Mouse (Mus musculus) heart, embryonic 16.5 days (tissue): ENCODE results near the gene Abl1. TPM values are rescaled to one million over a fixed set of nuclear protein-coding genes. Genes with fewer than 3 reads are reported as not detected.

ENCODE experiments used
- ATAC-seq: fragments of 200-750 bp; cut with Nextera tagmentation; replicated peaks from 2 replicates; pipeline ENCODE4 v1.8.0; 2017; ENCODE audit warnings: moderate number of reproducible peaks; ENCODE audit not compliant: insufficient read depth, low FRiP score; ENCODE audit errors: extremely low read depth
- H3K27ac ChIP-seq: fragments of 300-500 bp; sonication (generic); 2 replicates; pipeline ENCODE4 v1.5.1; 2014; ENCODE audit warnings: mild to moderate bottlenecking, low read length, control low read depth, moderate library complexity
- H3K27me3 ChIP-seq: fragments of 300-500 bp; sonication (generic); 2 replicates; pipeline ENCODE4 v1.6.1; 2014; ENCODE audit warnings: low read length, mixed read lengths; ENCODE audit not compliant: control insufficient read depth, insufficient read depth
- H3K36me3 ChIP-seq: fragments of 300-500 bp; sonication (generic); 2 replicates; pipeline ENCODE4 v1.6.1; 2014; ENCODE audit not compliant: control insufficient read depth, insufficient read depth
- H3K4me1 ChIP-seq: fragments of 300-500 bp; sonication (generic); 2 replicates; pipeline ENCODE4 v1.6.1; 2014; ENCODE audit warnings: low read length, mixed read lengths; ENCODE audit not compliant: control insufficient read depth, insufficient read depth
- H3K4me2 ChIP-seq: fragments of 300-500 bp; sonication (generic); 2 replicates; pipeline ENCODE4 v1.6.1; 2014; ENCODE audit warnings: low read depth, mild to moderate bottlenecking, control low read depth, low read length
- H3K4me3 ChIP-seq: fragments of 300-500 bp; sonication (generic); 2 replicates; pipeline ENCODE4 v1.5.1; 2014; ENCODE audit warnings: mild to moderate bottlenecking, control low read depth, low read length
- H3K9ac ChIP-seq: fragments of 300-500 bp; sonication (generic); 2 replicates; pipeline ENCODE4 v1.6.1; 2014; ENCODE audit warnings: low read length, control low read depth
- H3K9me3 ChIP-seq: fragments of 300-500 bp; sonication (generic); replicated peaks from 2 replicates; pipeline ENCODE4 v1.6.1; 2016; ENCODE audit warnings: low read length; ENCODE audit not compliant: control insufficient read depth
- WGBS: fragments of 180-500 bp; shearing (Covaris S2); extraction: QIAGEN DNeasy Blood & Tissue Kit; methylation state at CpG from one replicate; pipeline ENCODE4 v1.1.7; 2014; 5-methylcytosine and 5-hydroxymethylcytosine counted together
- polyA plus RNA-seq: library from polyadenylated mRNA; unstranded; fragments of >200 nt; fragmentation: Nextera tagmentation; extraction: Ambion mirVana; gene quantifications from 2 replicates; pipeline ENCODE4 v1.2.1, GENCODE M21; 2015

Gene Abl1
- polyA plus RNA-seq, 1 experiment from 2014 or later = 24.0 TPM

DNA sequence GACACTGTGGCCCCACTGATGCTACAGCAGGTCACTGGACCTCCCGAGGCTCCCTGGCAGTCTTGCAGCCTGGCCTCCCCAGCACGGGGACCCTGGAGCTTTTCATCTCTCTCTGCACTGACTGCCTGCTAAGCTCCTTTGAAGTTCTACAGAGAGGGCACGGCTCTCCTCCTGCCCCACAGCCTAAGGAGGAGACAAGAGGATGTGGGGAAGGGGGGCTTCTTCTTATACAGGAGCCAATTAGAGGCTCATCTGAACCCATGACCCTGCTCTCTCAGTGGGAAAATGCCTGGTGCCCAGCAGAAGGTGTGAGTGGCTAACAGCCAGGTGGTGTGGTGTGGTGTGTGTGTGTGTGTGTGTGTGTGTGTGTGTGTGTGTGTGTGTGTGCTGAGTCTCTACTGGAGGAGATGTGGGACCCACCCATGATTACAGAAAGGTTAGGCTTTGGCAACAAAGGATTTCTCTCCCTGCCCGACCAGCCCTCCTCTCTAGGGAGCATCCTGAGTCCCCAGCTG is 140.2 kb downstream of the Abl1 start:
- Histone ChIP-seq H3K4me2 (no peak overlapping the region), H3K9ac (no peak overlapping the region), H3K4me3 (no peak overlapping the region), H3K27ac (no peak overlapping the region), H3K36me3 (no peaks in the 10 kb centered on the region), H3K4me1 (0 out of 2 replicates have a peak, but pooled peaks cover 4% of the 10 kb centered on the region), H3K27me3 (peaks cover 8% of the 10 kb centered on the region), H3K9me3 (no peaks in the 10 kb centered on the region)
- ATAC-seq = no peak
- 22% methylated on average over 4 of the region's 4 CpGs for WGBS

DNA sequence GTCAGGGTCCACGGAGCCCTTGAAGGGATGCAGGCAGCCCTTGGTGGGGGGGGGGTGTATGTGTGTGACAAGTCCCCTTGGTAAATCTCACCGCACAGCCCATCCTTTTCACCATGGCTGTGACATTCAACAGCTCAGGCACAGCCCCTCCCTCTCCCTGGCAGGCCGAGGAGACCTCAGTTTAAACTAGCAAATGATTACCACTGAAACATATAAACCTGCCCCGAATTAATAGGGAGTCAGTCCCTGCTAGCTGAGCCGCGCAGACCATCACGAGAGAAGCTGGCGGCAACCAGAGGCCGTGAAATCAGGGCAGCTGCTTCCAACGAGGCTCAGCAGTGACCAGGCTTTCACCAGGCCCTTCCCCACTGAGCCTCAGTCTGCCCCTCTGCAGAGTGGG is 147.9 kb downstream of the Abl1 start:
- peaks cover 16% of the 10 kb centered on the region for H3K27me3 ChIP-seq
- 68% methylated on average over 10 of the region's 10 CpGs for WGBS
- H3K27ac ChIP-seq = no peak overlapping the region
- H3K4me1 ChIP-seq = no peaks in the 10 kb centered on the region
- no peaks in the 10 kb centered on the region for H3K9me3 ChIP-seq
- no peak for ATAC-seq
- no peak overlapping the region for H3K4me3 ChIP-seq
- no peak overlapping the region for H3K9ac ChIP-seq
- H3K4me2 ChIP-seq = no peak overlapping the region
- no peaks in the 10 kb centered on the region for H3K36me3 ChIP-seq

DNA sequence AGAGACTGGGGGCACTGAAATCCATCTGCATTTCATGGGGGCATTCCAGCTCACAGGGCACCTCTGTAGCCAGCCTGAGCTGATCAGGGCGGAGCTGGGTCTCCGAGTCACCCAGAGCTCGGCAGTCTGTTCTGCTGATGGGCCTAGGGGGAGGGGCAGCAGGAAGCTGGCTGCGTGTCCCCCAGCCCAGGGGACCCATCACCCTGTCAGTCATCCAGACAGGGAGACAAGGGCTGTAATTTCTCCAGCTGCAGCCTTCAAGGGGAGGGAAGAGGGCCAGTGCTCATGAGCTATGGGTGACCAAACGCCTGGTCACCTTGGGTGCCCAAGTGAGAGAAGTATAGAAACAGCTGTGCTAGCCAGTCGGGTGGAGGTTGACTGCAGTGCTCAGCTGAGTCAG is 148.8 kb downstream of the Abl1 start:
- WGBS = 33% methylated on average over 6 of the region's 6 CpGs
- ATAC-seq = no peak
- Histone ChIP-seq H3K36me3 (no peaks in the 10 kb centered on the region), H3K4me3 (no peak overlapping the region), H3K4me2 (no peak overlapping the region), H3K4me1 (no peaks in the 10 kb centered on the region), H3K9me3 (no peaks in the 10 kb centered on the region), H3K9ac (no peak overlapping the region), H3K27me3 (peaks cover 18% of the 10 kb centered on the region), H3K27ac (no peak overlapping the region)

DNA sequence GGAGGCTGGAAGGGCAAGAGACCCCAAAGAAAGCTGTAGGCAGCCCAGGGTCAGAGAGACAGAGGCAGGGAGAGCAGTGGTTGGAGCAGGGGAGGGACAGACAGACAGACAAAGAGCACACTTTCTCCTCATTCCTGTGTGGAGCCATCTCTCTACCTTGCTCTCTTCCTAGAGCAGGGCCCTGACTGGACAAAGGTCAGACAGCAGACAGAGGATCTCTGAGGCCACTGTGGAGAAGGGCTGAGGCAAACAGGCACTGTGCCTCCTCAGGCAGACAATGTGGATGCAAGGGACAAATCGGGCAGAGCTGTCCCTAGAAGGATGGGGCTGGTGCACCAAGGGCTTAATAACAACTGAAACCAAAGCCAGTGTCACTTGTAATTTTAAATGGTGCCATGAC is 150.7 kb downstream of the Abl1 start:
- H3K4me2 ChIP-seq = no peak overlapping the region
- no peak overlapping the region for H3K4me3 ChIP-seq
- peaks cover 24% of the 10 kb centered on the region for H3K27me3 ChIP-seq
- H3K4me1 ChIP-seq = no peaks in the 10 kb centered on the region
- no peak for ATAC-seq
- no peaks in the 10 kb centered on the region for H3K9me3 ChIP-seq
- no peaks in the 10 kb centered on the region for H3K36me3 ChIP-seq
- WGBS = 75% methylated on average over 1 of the region's 1 CpGs
- H3K9ac ChIP-seq = no peak overlapping the region
- no peak overlapping the region for H3K27ac ChIP-seq

DNA sequence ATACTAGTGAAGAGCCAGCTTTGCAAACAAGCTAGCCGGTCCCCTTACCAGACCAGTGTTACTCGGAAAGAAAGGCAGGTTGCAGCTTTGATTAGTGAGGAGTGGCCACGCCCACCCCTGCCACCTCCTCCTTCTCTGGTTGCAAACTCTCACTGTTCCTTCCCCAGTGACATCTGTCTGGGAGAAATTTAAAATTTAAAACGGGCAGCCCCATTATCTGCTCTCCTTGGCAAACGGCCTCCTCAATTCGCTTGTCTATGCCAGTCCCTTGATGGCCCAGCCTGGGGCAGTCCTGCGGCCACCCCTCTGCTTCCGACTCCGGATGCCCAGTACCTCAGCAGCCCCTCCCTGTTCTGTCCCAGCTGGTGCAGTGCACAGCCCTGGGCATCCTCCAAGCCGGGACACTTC is 156.6 kb downstream of the Abl1 start:
- Histone ChIP-seq H3K36me3 (no peaks in the 10 kb centered on the region), H3K27ac (no peak overlapping the region), H3K9me3 (no peaks in the 10 kb centered on the region), H3K4me1 (peaks cover 12% of the 10 kb centered on the region), H3K4me3 (no peak overlapping the region), H3K9ac (no peak overlapping the region), H3K4me2 (no peak overlapping the region), H3K27me3 (peaks cover 54% of the 10 kb centered on the region)
- ATAC-seq = no peak
- 5% methylated on average over 10 of the region's 10 CpGs for WGBS

DNA sequence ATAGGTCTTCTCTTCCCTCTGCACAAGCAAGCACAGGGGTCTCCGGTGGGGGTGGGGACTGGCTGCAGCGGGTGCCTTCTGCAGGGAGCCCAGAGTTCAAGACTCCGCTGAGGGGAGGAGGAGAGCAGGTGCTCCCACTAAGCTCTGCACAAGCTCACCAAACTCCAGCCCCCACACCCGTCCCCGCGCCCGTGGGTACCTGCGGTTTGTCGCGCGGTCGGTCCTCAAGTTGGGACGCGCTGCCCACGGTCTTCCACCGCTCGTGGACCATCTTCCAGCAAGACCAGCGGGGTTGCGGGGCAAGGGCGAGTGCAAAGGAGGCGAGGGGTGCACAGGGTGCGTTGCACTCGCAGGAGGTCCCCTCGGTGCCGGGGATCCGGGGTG is 157.3 kb downstream of the Abl1 start:
- Histone ChIP-seq H3K9ac (peak overlapping the region; percentile 64), H3K27ac (no peak overlapping the region), H3K9me3 (no peaks in the 10 kb centered on the region), H3K36me3 (no peaks in the 10 kb centered on the region), H3K27me3 (peaks cover 46% of the 10 kb centered on the region), H3K4me3 (peak overlapping the region; percentile 66), H3K4me2 (peak overlapping the region; percentile 99), H3K4me1 (peaks cover 12% of the 10 kb centered on the region)
- WGBS = 3% methylated on average over 25 of the region's 26 CpGs
- ATAC-seq = no peak

DNA sequence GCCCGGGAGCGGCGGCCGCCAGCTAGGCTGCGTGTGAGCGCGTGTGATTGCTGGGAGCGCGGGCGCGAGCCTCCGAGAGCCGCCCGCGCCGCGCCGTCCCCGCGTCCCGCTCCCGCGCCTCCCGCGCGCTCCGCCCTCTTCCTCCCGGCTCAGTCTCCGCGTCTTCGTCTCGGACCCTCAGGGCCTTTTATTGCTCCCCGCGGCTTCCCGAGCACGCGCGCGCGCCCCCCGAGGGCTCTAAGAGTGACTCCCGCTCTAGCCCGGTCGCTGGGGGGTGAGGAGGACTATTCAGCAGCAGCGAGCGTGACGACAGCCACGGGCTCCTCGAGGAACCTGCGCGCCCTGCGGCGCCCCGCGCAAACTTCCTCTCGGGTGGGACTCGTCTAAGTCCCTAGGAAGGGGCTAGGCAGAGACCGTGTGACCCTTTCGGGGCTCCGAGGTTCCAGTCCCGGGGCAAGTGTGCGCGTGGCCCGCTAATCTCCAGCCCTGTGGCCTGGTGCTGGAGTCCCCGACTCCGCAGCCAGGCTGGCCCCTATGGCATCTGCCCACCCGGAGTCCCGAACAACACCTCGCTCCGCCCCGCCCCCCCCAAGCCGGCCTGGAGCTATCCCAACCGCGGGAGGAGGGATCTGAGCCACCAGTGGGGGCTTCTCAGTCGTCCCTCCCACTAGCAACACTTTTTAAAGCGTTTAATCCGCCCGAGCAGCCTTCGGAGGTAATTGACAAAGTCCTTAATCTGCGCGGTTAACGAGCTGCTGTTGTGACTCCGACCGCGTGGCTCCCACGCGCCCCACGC is 157.9 kb downstream of the Abl1 start, which contains the start of gene Fibcd1:
Gene Fibcd1 (minus strand): TSS at position 110 of the 796 bp plus-strand sequence.
- Histone ChIP-seq H3K4me2 (peak within 1 kb of the TSS; percentile 99), H3K27ac (no peak within 1 kb of the TSS), H3K9ac (peak within 1 kb of the TSS; percentile 64), H3K36me3 (no peaks in the 10 kb centered on the region), H3K9me3 (no peaks in the 10 kb centered on the region), H3K4me3 (peak within 1 kb of the TSS; percentile 66), H3K4me1 (peaks cover 12% of the 10 kb centered on the region), H3K27me3 (peaks cover 44% of the 10 kb centered on the region)
- WGBS = under 1% methylated on average over 88 of the region's 88 CpGs
- no peak for ATAC-seq

DNA sequence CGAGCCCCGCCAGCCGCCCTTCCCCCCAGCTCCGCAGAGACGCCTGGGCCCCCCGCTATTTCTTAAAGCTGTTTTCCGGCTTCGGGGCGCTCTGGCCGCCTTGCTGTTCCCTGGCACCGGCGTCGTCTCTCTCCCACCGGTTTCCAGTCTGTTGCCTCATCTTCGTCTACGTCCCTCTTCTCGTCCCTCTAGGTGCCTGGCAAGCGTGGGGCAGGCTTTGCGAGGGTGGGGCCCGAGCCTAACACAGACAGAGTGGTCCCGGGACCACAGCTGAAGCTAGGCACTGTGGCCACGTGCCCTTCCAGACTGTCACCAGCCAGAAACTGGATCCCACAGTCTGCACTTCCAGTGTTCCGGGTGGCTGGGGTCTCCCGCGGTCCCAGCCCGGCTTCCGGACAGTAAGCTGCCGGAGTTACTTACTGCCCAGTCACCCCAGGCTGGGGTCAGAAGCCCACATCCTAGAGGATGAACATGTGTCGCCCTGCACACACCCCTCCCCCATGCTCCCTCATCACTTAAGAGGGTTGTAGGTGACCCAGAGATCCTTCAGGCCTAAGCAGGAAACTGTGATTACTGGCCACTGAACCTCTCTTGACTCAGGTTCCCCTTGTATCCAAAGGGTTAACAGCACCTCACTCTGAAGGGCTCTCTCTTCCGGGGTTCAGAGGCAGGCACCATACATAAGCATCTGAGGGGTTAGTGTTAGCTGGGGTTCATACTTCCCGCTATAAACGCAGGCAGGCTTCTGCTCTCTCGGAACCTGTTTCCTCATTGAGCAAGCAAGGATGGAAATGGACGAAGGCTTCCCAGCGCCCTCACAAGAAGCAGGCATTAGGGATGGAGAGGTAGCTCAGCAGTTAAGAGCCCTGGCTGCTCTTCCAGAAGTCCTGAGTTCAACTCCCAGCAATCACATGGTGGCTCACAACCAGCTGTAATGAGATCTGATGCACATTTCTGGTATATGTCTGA is 158.8 kb downstream of the Abl1 start:
- Histone ChIP-seq H3K4me2 (peak overlapping the region; percentile 99), H3K27ac (no peak overlapping the region), H3K4me3 (peak overlapping the region; percentile 66), H3K9ac (no peak overlapping the region), H3K4me1 (peaks cover 12% of the 10 kb centered on the region), H3K36me3 (no peaks in the 10 kb centered on the region), H3K27me3 (peaks cover 44% of the 10 kb centered on the region), H3K9me3 (no peaks in the 10 kb centered on the region)
- WGBS = 4% methylated on average over 35 of the region's 35 CpGs
- ATAC-seq = no peak
